Mouse (Mus musculus) midbrain, embryonic 14.5 days (tissue): ENCODE measurements at regions not wholly inside any gene's neighbourhood (a gene's known extent, or its start where the extent isn't known, plus 50 kb on each side); places are given as distances from the start of the nearest gene placed in this dataset.

Experiments
- ATAC-seq: fragments of 200-750 bp; cut with Nextera tagmentation; 2 replicates; pipeline ENCODE4 v1.8.0; 2017; ENCODE audit warnings: moderate number of reproducible peaks, moderate library complexity; ENCODE audit not compliant: low FRiP score, low TSS enrichment
- DNase-seq: peaks from one replicate; pipeline ENCODE4 v3.0.0-alpha.2; 2015
- H3K27ac ChIP-seq: fragments of 300-500 bp; sonication (generic); replicated peaks from 2 replicates; pipeline ENCODE4 v1.5.1; 2014; ENCODE audit warnings: mild to moderate bottlenecking, low read depth, low read length, moderate library complexity
- H3K27me3 ChIP-seq: fragments of 300-500 bp; sonication (generic); 2 replicates; pipeline ENCODE4 v1.6.1; 2014; ENCODE audit warnings: low read length, control low read depth, mixed read lengths; ENCODE audit not compliant: control insufficient read depth, insufficient read depth
- H3K36me3 ChIP-seq: fragments of 300-500 bp; sonication (generic); 2 replicates; pipeline ENCODE4 v1.6.1; 2014; ENCODE audit warnings: low read length, control low read depth; ENCODE audit not compliant: control insufficient read depth, insufficient read depth
- H3K4me1 ChIP-seq: fragments of 300-500 bp; sonication (generic); 2 replicates; pipeline ENCODE4 v1.6.1; 2014; ENCODE audit warnings: mild to moderate bottlenecking, antibody characterized with exemption, low read length, control low read depth; ENCODE audit not compliant: control insufficient read depth, insufficient read depth
- H3K4me2 ChIP-seq: fragments of 300-500 bp; sonication (generic); 2 replicates; pipeline ENCODE4 v1.6.1; 2014; ENCODE audit warnings: mild to moderate bottlenecking, low read length, moderate library complexity
- H3K4me3 ChIP-seq: fragments of 300-500 bp; sonication (generic); replicated peaks from 2 replicates; pipeline ENCODE4 v1.5.1; 2014; ENCODE audit warnings: low read depth, low read length
- H3K9ac ChIP-seq: fragments of 300-500 bp; sonication (generic); replicated peaks from 2 replicates; pipeline ENCODE4 v1.6.1; 2014; ENCODE audit warnings: mild to moderate bottlenecking, low read length, moderate library complexity
- H3K9me3 ChIP-seq: fragments of 300-500 bp; sonication (generic); 2 replicates; pipeline ENCODE4 v1.6.1; 2016; ENCODE audit warnings: low read length, control low read depth, mixed read lengths; ENCODE audit not compliant: control insufficient read depth
- WGBS: fragments of 180-500 bp; shearing (Covaris S2); extraction: QIAGEN DNeasy Blood & Tissue Kit; methylation state at CpG from one replicate; pipeline ENCODE4 v1.1.7; 2014; 5-methylcytosine and 5-hydroxymethylcytosine counted together

DNA sequence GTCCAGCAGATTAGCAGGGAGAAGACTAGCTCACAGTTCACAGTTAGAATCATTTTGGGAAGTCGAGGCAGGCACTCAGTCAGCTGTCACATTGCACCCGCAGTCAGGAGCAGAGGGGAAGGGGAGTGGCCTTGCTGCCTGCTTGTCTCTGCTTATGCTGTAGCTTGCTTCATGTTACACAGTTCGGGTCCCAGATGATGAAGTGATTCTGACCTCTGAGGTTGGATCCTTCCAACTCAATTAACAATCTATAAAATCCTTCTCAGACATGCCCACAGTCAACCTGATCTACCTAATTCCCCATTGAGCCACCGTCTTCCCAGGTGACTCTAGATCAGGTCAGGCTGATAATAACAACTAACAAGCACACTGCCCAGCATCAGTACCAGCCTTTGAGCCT lies 102.3 kb downstream of the Duxbl3 start:
- Histone ChIP-seq H3K4me2 (no peak overlapping the region), H3K4me3 (no peak overlapping the region), H3K4me1 (no peaks in the 10 kb centered on the region), H3K9me3 (no peaks in the 10 kb centered on the region), H3K36me3 (no peaks in the 10 kb centered on the region), H3K9ac (no peak overlapping the region), H3K27ac (no peak overlapping the region), H3K27me3 (no peaks in the 10 kb centered on the region)
- WGBS, result 88% methylated on average over 4 of the region's 4 CpGs
- DNase-seq (no peak), ATAC-seq (no peak)

GRCm38 (mm10) chr14:26361206-26361605 lies 103.4 kb downstream of the Duxbl3 start:
- no peaks in the 10 kb centered on the region for H3K36me3 ChIP-seq
- H3K9me3 ChIP-seq, result no peaks in the 10 kb centered on the region
- no peak overlapping the region for H3K9ac ChIP-seq
- no peaks in the 10 kb centered on the region for H3K4me1 ChIP-seq
- ATAC-seq (no peak), DNase-seq (no peak)
- H3K27me3 ChIP-seq, result no peaks in the 10 kb centered on the region
- WGBS, result 89% methylated on average over 3 of the region's 3 CpGs
- no peak overlapping the region for H3K4me3 ChIP-seq
- no peak overlapping the region for H3K27ac ChIP-seq
- H3K4me2 ChIP-seq, result no peak overlapping the region
